Mouse (Mus musculus) sigmoid colon, adult 10 weeks (tissue): ENCODE measurements around the gene Zfp612. TPM values are rescaled to one million over a fixed set of nuclear protein-coding genes. Genes with fewer than 3 reads are reported as not detected.

ENCODE experiments used
- polyA plus RNA-seq: library from polyadenylated mRNA; stranded (reverse); fragments of 350-450 nt; fragmentation: Illumina TruSeq; extraction: RNeasy Lipid Tissue Mini Kit (QIAGEN cat#74804); gene quantifications from one replicate; pipeline ENCODE4 v1.2.3, GENCODE M21; 2014; ENCODE audit warnings: low read depth, low replicate concordance

The Zfp612 gene
- 24.8 TPM for polyA plus RNA-seq

GRCm38 (mm10) chr8:110079282-110080221, at the start of gene Zfp612:
Gene Zfp612, plus strand, starts transcription at chr8:110079746.

GRCm38 (mm10) chr8:110039659-110040058, 39.9 kb upstream of the Zfp612 start, which contains the start of gene Chst4:
Gene Chst4, minus strand, starts transcription at chr8:110039740.

GRCm38 (mm10) chr8:110100907-110101306, 21.4 kb downstream of the Zfp612 start, which contains the start of gene Gm21964:
Gene Gm21964, plus strand, starts transcription at chr8:110101207.

GRCm38 (mm10) chr8:110102653-110103052, 23.1 kb downstream of the Zfp612 start, which contains the start of gene Gm17720:
Gene Gm17720, minus strand, starts transcription at chr8:110102753.

Other genes starting within 250 kb of the Zfp612 start
- gene Phlpp2, start 211.2 kb upstream of the Zfp612 start, polyA plus RNA-seq: 41.9 TPM
- 64.4 TPM for gene Marveld3, start 117.5 kb upstream of the Zfp612 start, polyA plus RNA-seq
- gene Tat, start 89.3 kb upstream of the Zfp612 start, polyA plus RNA-seq: 15.9 TPM
- 38.7 TPM for gene Chst4, start 40.0 kb upstream of the Zfp612 start, polyA plus RNA-seq
- not detected for gene Gm21964, start 21.5 kb downstream of the Zfp612 start, polyA plus RNA-seq
- not detected for gene Gm17720, start 23.0 kb downstream of the Zfp612 start, polyA plus RNA-seq
- gene Calb2, start 88.5 kb downstream of the Zfp612 start, polyA plus RNA-seq: 15.6 TPM
- 7.3 TPM for gene Cmtr2, start 135.9 kb downstream of the Zfp612 start, polyA plus RNA-seq
- not detected for gene Hydin, start 187.2 kb downstream of the Zfp612 start, polyA plus RNA-seq